Mouse (Mus musculus): Measurements from ENCODE around the gene Itih1. TPM values are rescaled to one million over a fixed set of nuclear protein-coding genes. Genes with fewer than 3 reads are reported as not detected.

Itih1 gene
- polyA plus RNA-seq, 1 experiment, result not detected

GRCm38 (mm10) chr14:30930386-30930785, 12.7 kb downstream of the Itih1 start:
- TF ChIP-seq FOSL1 (IDR thresholded peaks at IDR 0.05; ENCODE audit: insufficient read depth, low read length, poor library complexity, severe bottlenecking) (no peak), MYOD1 (IDR thresholded peaks at IDR 0.05; ENCODE audit: control insufficient read depth, insufficient read length, low read depth) (no peak), MYOG (IDR thresholded peaks at IDR 0.05; ENCODE audit: control insufficient read depth, extremely low read depth, insufficient read length) (no peak), USF1 (IDR thresholded peaks at IDR 0.05; ENCODE audit: low read depth) (no peak), MAX (IDR thresholded peaks at IDR 0.05) (no peak)
- H3K79me3 ChIP-seq (ENCODE audit: low read depth), result no peaks in the 10 kb centered on the region
- no peak overlapping the region for H3ac ChIP-seq (ENCODE audit: control insufficient read depth, insufficient read length, low read depth)
- H3K27me3 ChIP-seq (ENCODE audit: control insufficient read depth, insufficient read depth, insufficient read length), result no peaks in the 10 kb centered on the region
- H3K36me3 ChIP-seq (ENCODE audit: control insufficient read depth, insufficient read depth), result no peaks in the 10 kb centered on the region
- no peaks in the 10 kb centered on the region for H3K79me2 ChIP-seq (ENCODE audit: control insufficient read depth, insufficient read depth)
- no peak overlapping the region for H3K4me3 ChIP-seq (ENCODE audit: insufficient read depth, poor library complexity, severe bottlenecking)

- no peaks in the 10 kb centered on the region for H3K36me3 ChIP-seq (ENCODE audit: control insufficient read depth, insufficient read depth)
- no peaks in the 10 kb centered on the region for H3K79me3 ChIP-seq (ENCODE audit: low read depth)
- no peak overlapping the region for H3ac ChIP-seq (ENCODE audit: control insufficient read depth, insufficient read length, low read depth)
- TF ChIP-seq USF1 (IDR thresholded peaks at IDR 0.05; ENCODE audit: low read depth), result no peak
- no peak for TF ChIP-seq MYOG (IDR thresholded peaks at IDR 0.05; ENCODE audit: control insufficient read depth, extremely low read depth, insufficient read length)
- no peak for TF ChIP-seq MAX (IDR thresholded peaks at IDR 0.05)
- TF ChIP-seq CEBPB (IDR thresholded peaks at IDR 0.05; ENCODE audit: low read depth), result no peak
- no peak for TF ChIP-seq MYOD1 (IDR thresholded peaks at IDR 0.05; ENCODE audit: control insufficient read depth, insufficient read length, low read depth)
- no peak for TF ChIP-seq FOSL1 (IDR thresholded peaks at IDR 0.05; ENCODE audit: insufficient read depth, low read length, poor library complexity, severe bottlenecking)
- H3K27me3 ChIP-seq (ENCODE audit: control insufficient read depth, insufficient read depth, insufficient read length), result no peaks in the 10 kb centered on the region
- no peaks in the 10 kb centered on the region for H3K79me2 ChIP-seq (ENCODE audit: control insufficient read depth, insufficient read depth)
- no peak overlapping the region for H3K4me3 ChIP-seq (ENCODE audit: insufficient read depth, poor library complexity, severe bottlenecking)
Measured at GRCm38 (mm10) chr14:30925492-30925891, 17.6 kb downstream of the Itih1 start.

- Histone ChIP-seq H3K4me3 (ENCODE audit: insufficient read depth, poor library complexity, severe bottlenecking) (no peak within 1 kb of the TSS), H3K79me3 (ENCODE audit: low read depth) (no peaks in the 10 kb centered on the region), H3K27me3 (ENCODE audit: control insufficient read depth, insufficient read depth, insufficient read length) (no peaks in the 10 kb centered on the region), H3ac (ENCODE audit: control insufficient read depth, insufficient read length, low read depth) (no peak within 1 kb of the TSS), H3K36me3 (ENCODE audit: control insufficient read depth, insufficient read depth) (no peaks in the 10 kb centered on the region), H3K79me2 (ENCODE audit: control insufficient read depth, insufficient read depth) (no peaks in the 10 kb centered on the region)
- TF ChIP-seq CTCF (IDR thresholded peaks at IDR 0.05; ENCODE audit: control insufficient read depth, insufficient read depth, insufficient read length) (no peak), CEBPB (IDR thresholded peaks at IDR 0.05; ENCODE audit: low read depth) (no peak), USF1 (IDR thresholded peaks at IDR 0.05; ENCODE audit: low read depth) (no peak), FOSL1 (IDR thresholded peaks at IDR 0.05; ENCODE audit: insufficient read depth, low read length, poor library complexity, severe bottlenecking) (no peak), MAX (IDR thresholded peaks at IDR 0.05) (no peak), MYOD1 (IDR thresholded peaks at IDR 0.05; ENCODE audit: control insufficient read depth, insufficient read length, low read depth) (no peak), MYOG (IDR thresholded peaks at IDR 0.05; ENCODE audit: control insufficient read depth, extremely low read depth, insufficient read length) (no peak)
Measured at GRCm38 (mm10) chr14:30923375-30924105, 19.5 kb downstream of the Itih1 start, which contains the start of gene Itih3. Gene Itih3, minus strand, starts transcription at chr14:30923760.

DNA sequence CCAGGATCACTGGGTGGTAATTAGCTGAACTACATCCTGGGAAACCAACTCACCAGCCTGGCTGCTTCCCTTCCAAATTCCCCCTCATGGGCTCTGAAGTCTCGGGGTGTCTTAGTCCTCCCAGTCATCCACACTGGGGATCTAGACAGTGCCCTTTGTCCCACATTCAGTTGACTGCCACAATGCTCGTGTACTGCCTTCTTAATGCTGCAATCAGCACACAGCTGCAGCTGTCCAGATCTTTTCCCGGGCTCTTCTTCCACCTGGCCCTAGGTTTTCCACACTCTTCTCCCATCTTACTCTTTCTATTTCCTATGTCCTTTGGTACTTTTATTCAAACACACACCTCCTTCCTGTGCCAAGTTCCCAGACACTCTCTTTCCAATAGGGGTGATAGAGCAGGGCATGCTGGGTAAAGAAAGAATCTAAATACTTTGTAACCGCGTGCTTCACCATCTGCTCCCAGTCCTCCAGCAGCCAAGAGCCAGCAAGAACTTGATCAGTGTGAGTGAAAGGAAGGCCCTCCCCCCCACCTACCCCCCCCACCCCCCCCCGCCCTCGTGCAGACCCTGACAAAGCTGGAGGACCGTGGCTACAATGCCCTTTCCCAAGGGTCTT, 20.9 kb downstream of the Itih1 start:
- H3K27me3 ChIP-seq (ENCODE audit: control insufficient read depth, insufficient read depth, insufficient read length), result no peaks in the 10 kb centered on the region
- no peaks in the 10 kb centered on the region for H3K36me3 ChIP-seq (ENCODE audit: control insufficient read depth, insufficient read depth)
- H3K4me3 ChIP-seq (ENCODE audit: insufficient read depth, poor library complexity, severe bottlenecking), result no peak overlapping the region
- TF ChIP-seq CTCF (IDR thresholded peaks at IDR 0.05; ENCODE audit: control insufficient read depth, insufficient read depth, insufficient read length), result no peak
- no peak for TF ChIP-seq MAX (IDR thresholded peaks at IDR 0.05)
- TF ChIP-seq MYOG (IDR thresholded peaks at IDR 0.05; ENCODE audit: control insufficient read depth, extremely low read depth, insufficient read length), result no peak
- TF ChIP-seq FOSL1 (IDR thresholded peaks at IDR 0.05; ENCODE audit: insufficient read depth, low read length, poor library complexity, severe bottlenecking), result no peak
- no peak for TF ChIP-seq USF1 (IDR thresholded peaks at IDR 0.05; ENCODE audit: low read depth)
- TF ChIP-seq MYOD1 (IDR thresholded peaks at IDR 0.05; ENCODE audit: control insufficient read depth, insufficient read length, low read depth), result no peak
- no peak for TF ChIP-seq CEBPB (IDR thresholded peaks at IDR 0.05; ENCODE audit: low read depth)
- no peaks in the 10 kb centered on the region for H3K79me2 ChIP-seq (ENCODE audit: control insufficient read depth, insufficient read depth)
- H3K79me3 ChIP-seq (ENCODE audit: low read depth), result no peaks in the 10 kb centered on the region
- no peak overlapping the region for H3ac ChIP-seq (ENCODE audit: control insufficient read depth, insufficient read length, low read depth)

- no peaks in the 10 kb centered on the region for H3K79me3 ChIP-seq (ENCODE audit: low read depth)
- no peaks in the 10 kb centered on the region for H3K36me3 ChIP-seq (ENCODE audit: control insufficient read depth, insufficient read depth)
- H3ac ChIP-seq (ENCODE audit: control insufficient read depth, insufficient read length, low read depth), result no peak overlapping the region
- no peaks in the 10 kb centered on the region for H3K27me3 ChIP-seq (ENCODE audit: control insufficient read depth, insufficient read depth, insufficient read length)
- no peak overlapping the region for H3K4me3 ChIP-seq (ENCODE audit: insufficient read depth, poor library complexity, severe bottlenecking)
- H3K79me2 ChIP-seq (ENCODE audit: control insufficient read depth, insufficient read depth), result no peaks in the 10 kb centered on the region
- TF ChIP-seq MYOG (IDR thresholded peaks at IDR 0.05; ENCODE audit: control insufficient read depth, extremely low read depth, insufficient read length) (no peak), FOSL1 (IDR thresholded peaks at IDR 0.05; ENCODE audit: insufficient read depth, low read length, poor library complexity, severe bottlenecking) (no peak), CEBPB (IDR thresholded peaks at IDR 0.05; ENCODE audit: low read depth) (no peak), MAX (IDR thresholded peaks at IDR 0.05) (no peak), CTCF (IDR thresholded peaks at IDR 0.05; ENCODE audit: control insufficient read depth, insufficient read depth, insufficient read length) (no peak), MYOD1 (IDR thresholded peaks at IDR 0.05; ENCODE audit: control insufficient read depth, insufficient read length, low read depth) (no peak), USF1 (IDR thresholded peaks at IDR 0.05; ENCODE audit: low read depth) (no peak)
Measured at GRCm38 (mm10) chr14:30916516-30916915, 26.6 kb downstream of the Itih1 start.
